Mouse (Mus musculus) G1E-ER4 (cell line): ENCODE results near the gene Wfdc1. TPM values are rescaled to one million over a fixed set of nuclear protein-coding genes. Genes with fewer than 3 reads are reported as not detected.

Experiments used
- GATA1 ChIP-seq: IDR thresholded peaks from one replicate; pipeline ENCODE4 v1.8.0; 2012; ENCODE audit warnings: low read length, inconsistent platforms
- polyA plus RNA-seq: library from polyadenylated mRNA; stranded (reverse); fragments of >175 nt; gene quantifications from 2 replicates; pipeline ENCODE4 v1.2.3, GENCODE M21; 2012

The Wfdc1 gene
- polyA plus RNA-seq, 1 experiment, result not detected

DNA sequence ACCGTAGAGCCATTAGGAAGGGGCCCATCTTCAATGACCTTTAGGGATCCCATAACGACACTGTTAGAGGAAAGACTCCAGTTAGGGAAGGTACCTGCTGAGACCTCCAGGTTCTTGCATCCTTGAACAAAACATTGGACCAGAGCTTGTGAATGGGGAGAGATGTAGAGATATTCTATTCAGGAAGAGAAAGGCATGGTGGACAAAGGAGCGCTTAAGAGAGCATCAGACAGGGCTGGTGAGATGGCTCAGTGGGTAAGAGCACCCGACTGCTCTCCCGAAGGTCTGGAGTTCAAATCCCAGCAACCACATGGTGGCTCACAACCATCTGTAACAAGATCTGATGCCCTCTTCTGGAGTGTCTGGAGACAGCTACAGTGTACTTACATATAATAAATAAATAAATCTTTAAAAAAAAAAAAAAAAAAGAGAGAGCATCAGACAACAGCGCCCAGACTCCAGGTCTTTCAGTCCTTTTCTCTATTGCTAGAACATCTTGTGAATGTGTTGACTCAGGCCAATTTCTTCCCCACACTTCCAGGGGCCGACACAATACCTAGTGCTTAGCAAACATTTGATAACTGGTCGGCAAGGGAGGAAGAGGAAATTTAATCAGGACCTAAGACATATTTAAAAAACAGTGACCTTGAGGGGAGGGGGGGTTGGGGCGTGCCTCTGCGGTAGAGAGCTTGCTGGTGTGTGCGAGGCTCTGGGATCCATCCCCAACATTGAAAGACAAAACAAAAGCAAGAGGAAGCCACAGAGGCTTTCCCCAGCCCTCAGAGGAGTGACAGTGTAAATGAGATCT is 71.1 kb downstream of the Wfdc1 start:
- no peak for TF ChIP-seq GATA1

Other genes starting within 250 kb of the Wfdc1 start
- gene Osgin1, start 232.2 kb upstream of the Wfdc1 start, polyA plus RNA-seq, result 0.04 and 0.11 TPM in 2 replicates
- gene Necab2, start 219.6 kb upstream of the Wfdc1 start, polyA plus RNA-seq, result not detected in 2 replicates
- not detected in 2 replicates for gene Slc38a8, start 164.7 kb upstream of the Wfdc1 start, polyA plus RNA-seq
- 118 and 157 TPM in 2 replicates for gene Mbtps1, start 107.6 kb upstream of the Wfdc1 start, polyA plus RNA-seq
- 34.2 and 43.7 TPM in 2 replicates for gene Hsdl1, start 91.2 kb upstream of the Wfdc1 start, polyA plus RNA-seq
- 0.08 and 0.09 TPM in 2 replicates for gene Dnaaf1, start 91.1 kb upstream of the Wfdc1 start, polyA plus RNA-seq
- 48.9 and 57.6 TPM in 2 replicates for gene Taf1c, start 61.1 kb upstream of the Wfdc1 start, polyA plus RNA-seq
- not detected in 2 replicates for gene Adad2, start 53.6 kb upstream of the Wfdc1 start, polyA plus RNA-seq
- not detected in 2 replicates for gene Kcng4, start 30.7 kb upstream of the Wfdc1 start, polyA plus RNA-seq
- gene Atp2c2, start 33.6 kb downstream of the Wfdc1 start, polyA plus RNA-seq, result not detected in 2 replicates
- 6.4 and 8.3 TPM in 2 replicates for gene Tldc1, start 112.1 kb downstream of the Wfdc1 start, polyA plus RNA-seq
- gene Cotl1, start 174.2 kb downstream of the Wfdc1 start, polyA plus RNA-seq, result 10.6 and 12.3 TPM in 2 replicates
- gene Klhl36, start 195.9 kb downstream of the Wfdc1 start, polyA plus RNA-seq, result 4.5 and 5.0 TPM in 2 replicates
- 64.3 and 73.9 TPM in 2 replicates for gene Usp10, start 244.0 kb downstream of the Wfdc1 start, polyA plus RNA-seq
- gene Gm20388, start 244.5 kb downstream of the Wfdc1 start, polyA plus RNA-seq, result not detected in 2 replicates